Comparison of ENCODE assay signal across 21 mouse cellular contexts in the genomic region with DNA sequence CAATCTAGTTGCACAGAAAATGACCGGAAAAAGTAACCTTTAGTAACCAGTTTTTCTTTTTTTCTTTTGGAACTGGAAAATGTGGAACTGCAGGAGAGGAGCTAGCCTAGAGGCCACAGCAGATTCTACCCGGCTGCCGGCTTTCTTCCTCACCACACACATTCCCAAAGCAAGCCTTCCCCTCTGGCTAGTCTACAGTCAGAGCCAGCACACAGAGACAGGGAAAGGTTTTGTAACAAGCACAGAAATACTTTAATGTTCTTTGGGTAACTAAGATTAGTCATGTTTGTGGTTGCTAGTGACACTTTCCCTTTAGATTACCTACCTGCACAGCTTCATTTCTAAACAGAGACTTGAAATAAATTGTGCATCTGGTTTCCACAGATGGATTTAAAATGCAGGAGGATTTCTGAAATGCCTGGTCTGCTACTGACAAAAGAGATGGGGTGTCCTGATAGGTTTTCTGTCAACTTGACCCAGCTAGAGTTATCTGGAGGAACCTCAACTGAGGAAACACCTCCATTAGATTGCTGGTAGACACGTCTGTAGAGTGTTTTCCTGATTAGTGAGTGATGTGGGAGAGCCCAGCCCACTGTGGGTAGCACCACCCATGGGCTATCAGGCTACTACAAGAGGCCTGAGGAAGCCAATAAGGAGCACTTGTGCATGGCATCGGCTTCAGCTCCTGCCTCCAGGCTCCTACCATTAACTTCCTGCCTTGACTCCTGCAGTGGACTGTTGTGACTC. TPM values are rescaled to one million over a fixed set of nuclear protein-coding genes. Genes with fewer than 3 reads are reported as not detected.
DNase-seq lines count a peak whose midpoint lies in the region.
"Had no signal": no experiment of that assay in that cellular context is flagged by ENCODE, and none has a peak within 500 bp of the region (broad histone marks: within the 10 kb centered on the region; RNA-seq: fewer than 3 reads in every experiment).

No protein-coding gene starts in this region.

- peak overlapping the region; percentile 66 for H3K4me3 ChIP-seq in megakaryocyte, embryonic 14.5 days (replicated peaks)
- H3K4me3 ChIP-seq: erythroblast, embryonic 14.5 days had no signal

- DNase-seq in 3T3-L1 (ENCODE audit: low read depth, low spot score) (peak; percentile 36), 416B (ENCODE audit: low read depth) (peak; percentile 39), liver (peak; percentile 67)
- DNase-seq in adrenal gland, adult 2 months = no peak
- DNase-seq in right cerebral cortex, adult 18-20 months = no peak
- no peak for DNase-seq in embryo, embryonic 11 days
- DNase-seq: kidney, adult 2 months; kidney, postnatal 25 days; lung, adult 2 months; right cerebral cortex, postnatal 25 days; thymus, adult 2 months had no signal

- H3K36me3 ChIP-seq in megakaryocyte, embryonic 14.5 days (replicated peaks; ENCODE audit: low read length) = peaks cover 48% of the 10 kb centered on the region

- peaks cover 34% of the 10 kb centered on the region for H3K4me1 ChIP-seq in megakaryocyte, embryonic 14.5 days

- no peaks in the 10 kb centered on the region for H3K27me3 ChIP-seq in megakaryocyte, embryonic 14.5 days (replicated peaks)
- H3K27me3 ChIP-seq: CH12.LX, Patski had no signal

- H3K9me3 ChIP-seq in megakaryocyte, embryonic 14.5 days = no peaks in the 10 kb centered on the region

RNA-seq across cellular contexts. Expression of a gene that starts 17.5 kb away (rescaled TPM):
- polyA plus RNA-seq in megakaryocyte, embryonic 14.5 days (2012; ENCODE audit: insufficient read depth, low replicate concordance) = 121 and 146 TPM in 2 replicates
- total RNA-seq in adrenal gland, adult 2 months (2021) = 10 to 100 TPM in 1 of 2 experiments, 1 to 10 TPM in 1; 9.5 to 17.1 TPM
- 18.1 and 20.0 TPM in 2 replicates for polyA plus RNA-seq in adrenal gland, adult 2 months (2012; rRNA removed)

RNA-seq across cellular contexts. Expression of a gene that starts 17.6 kb away (rescaled TPM):
- not detected in 2 replicates for polyA plus RNA-seq in megakaryocyte, embryonic 14.5 days (2012; ENCODE audit: insufficient read depth, low replicate concordance)
- total RNA-seq in adrenal gland, adult 2 months (2021) = not detected
- polyA plus RNA-seq in adrenal gland, adult 2 months (2012; rRNA removed) = not detected in 2 replicates
- total RNA-seq: CH12.LX; gastrocnemius, adult 8-10 months; heart, postnatal 25 days; layer of hippocampus, postnatal 14 days; left cerebral cortex, postnatal 36 days had no signal
- polyA plus RNA-seq: brain, embryonic 14.5 days; erythroblast, embryonic 14.5 days; heart, embryonic 11.5 days; kidney, adult 2 months; lung, adult 2 months; Patski; thymus, adult 2 months had no signal

RNA-seq across cellular contexts. Expression of a gene that starts 23.8 kb away (rescaled TPM):
- 50.4 and 187 TPM in 2 replicates for polyA plus RNA-seq in megakaryocyte, embryonic 14.5 days (2012; ENCODE audit: insufficient read depth, low replicate concordance)
- 10 to 100 TPM; 14.9 to 16.1 TPM for total RNA-seq in adrenal gland, adult 2 months (2021)
- polyA plus RNA-seq in adrenal gland, adult 2 months (2012; rRNA removed) = 18.8 and 20.6 TPM in 2 replicates

RNA-seq across cellular contexts. Expression of a gene that starts 37.9 kb away (rescaled TPM):
- 1.4 and 4.7 TPM in 2 replicates for polyA plus RNA-seq in megakaryocyte, embryonic 14.5 days (2012; ENCODE audit: insufficient read depth, low replicate concordance)
- 100 to 1,000 TPM; 104 to 112 TPM for total RNA-seq in adrenal gland, adult 2 months (2021)
- polyA plus RNA-seq in adrenal gland, adult 2 months (2012; rRNA removed) = 5.6 and 9.5 TPM in 2 replicates

RNA-seq across cellular contexts. Expression of a gene that starts 38.5 kb away (rescaled TPM):
- polyA plus RNA-seq in megakaryocyte, embryonic 14.5 days (2012; ENCODE audit: insufficient read depth, low replicate concordance) = 4.9 and 12.1 TPM in 2 replicates
- total RNA-seq in adrenal gland, adult 2 months (2021) = 10 to 100 TPM; 46.6 to 51.0 TPM
- polyA plus RNA-seq in adrenal gland, adult 2 months (2012; rRNA removed) = 7.0 and 9.2 TPM in 2 replicates

Comparison
In these comparisons a context has a peak if more than half of its experiments do, and no peak if none do; other contexts are left out.
1. DNase-seq: peak in 3T3-L1 (single experiment), 416B (single experiment) and liver (single experiment); none in adrenal gland, adult 2 months (single experiment), right cerebral cortex, adult 18-20 months (single experiment) and embryo, embryonic 11 days (single experiment).